Mouse (Mus musculus): ENCODE data around the gene Cox7a2l. TPM values are rescaled to one million over a fixed set of nuclear protein-coding genes. Genes with fewer than 3 reads are reported as not detected.

The Cox7a2l gene
- total RNA-seq, 2 experiments from 2014 or later: 129 to 148 TPM

GRCm38 (mm10) chr17:83527651-83528381 is 10.7 kb upstream of the Cox7a2l start:
- intact Hi-C loops (cut with DNase I; ENCODE audit: low total_unique reads): no loop called here
- no peak for DNase-seq

DNA sequence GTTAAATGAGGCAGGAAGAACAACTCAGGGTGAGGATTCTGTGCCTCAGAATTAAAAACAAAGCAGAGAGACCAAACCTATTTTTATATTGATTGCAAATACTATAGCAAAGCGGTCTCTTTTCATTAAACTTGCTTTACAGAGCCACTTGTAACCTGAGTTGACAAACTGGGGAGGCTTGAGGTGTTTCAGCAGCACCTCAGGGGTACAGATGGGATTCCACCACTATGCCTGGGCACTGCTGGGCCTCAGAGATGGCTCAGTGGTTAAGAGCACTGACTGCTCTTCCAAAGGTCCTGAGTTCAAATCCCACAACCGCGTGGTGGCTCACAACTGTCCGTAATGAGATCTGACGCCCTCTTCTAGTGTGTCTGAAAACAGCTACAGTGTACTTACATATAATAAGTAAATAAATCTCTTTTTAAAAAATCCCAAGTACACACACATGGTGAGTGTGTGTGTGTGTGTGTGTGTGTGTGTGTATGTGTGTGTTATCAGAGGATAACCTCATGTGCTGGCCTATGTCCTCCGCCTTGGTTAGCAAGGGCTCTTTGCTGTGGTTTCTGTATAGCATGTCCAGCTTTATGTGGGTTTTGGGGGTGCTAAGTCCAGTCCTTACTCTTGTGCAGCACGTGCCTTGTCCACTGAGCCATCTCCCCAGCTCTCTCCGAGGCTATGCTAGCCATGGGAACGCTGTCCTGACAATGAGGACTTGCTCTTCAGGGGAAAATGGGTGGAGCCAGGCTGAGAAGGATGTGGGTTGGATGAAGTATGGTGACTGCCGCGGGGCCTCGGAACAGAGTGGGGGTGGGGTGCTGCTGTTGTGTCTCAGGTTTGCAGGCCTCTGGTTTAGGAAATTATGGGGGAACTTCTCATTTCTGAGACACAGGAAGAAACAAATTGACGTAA is 9.7 kb upstream of the Cox7a2l start:
- intact Hi-C loops (cut with DNase I; ENCODE audit: low total_unique reads): no loop called here
- peak; percentile 30 for DNase-seq

GRCm38 (mm10) chr17:83526091-83526561 is 9.0 kb upstream of the Cox7a2l start:
- intact Hi-C loops (cut with DNase I; ENCODE audit: low total_unique reads): no loop called here
- DNase-seq: no peak

- DNase-seq: no peak
- intact Hi-C loops (cut with DNase I; ENCODE audit: low total_unique reads): no loop called here
Observed at GRCm38 (mm10) chr17:83525596-83525995, 8.5 kb upstream of the Cox7a2l start.

DNA sequence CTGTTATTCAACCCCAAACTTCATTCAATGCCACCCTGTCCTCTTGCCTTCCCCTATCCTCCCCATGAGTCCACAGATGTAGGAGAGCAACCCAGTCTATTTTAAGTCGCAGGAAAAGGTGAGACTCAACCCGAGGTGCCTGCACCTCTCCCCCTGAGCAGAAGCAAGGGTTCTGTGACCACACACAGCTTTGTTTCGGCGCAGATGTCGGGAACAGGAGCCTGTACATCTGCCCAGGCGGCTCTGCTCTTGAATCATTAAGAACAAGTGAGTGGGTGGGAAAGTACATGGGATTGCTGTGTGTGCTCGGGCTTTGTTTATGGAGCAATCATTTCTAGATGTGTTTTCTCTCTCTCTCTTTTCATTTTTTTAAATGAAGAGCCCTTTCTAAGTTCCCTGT is 7.6 kb upstream of the Cox7a2l start:
- intact Hi-C loops (cut with DNase I; ENCODE audit: low total_unique reads): no loop called here
- DNase-seq: no peak

DNA sequence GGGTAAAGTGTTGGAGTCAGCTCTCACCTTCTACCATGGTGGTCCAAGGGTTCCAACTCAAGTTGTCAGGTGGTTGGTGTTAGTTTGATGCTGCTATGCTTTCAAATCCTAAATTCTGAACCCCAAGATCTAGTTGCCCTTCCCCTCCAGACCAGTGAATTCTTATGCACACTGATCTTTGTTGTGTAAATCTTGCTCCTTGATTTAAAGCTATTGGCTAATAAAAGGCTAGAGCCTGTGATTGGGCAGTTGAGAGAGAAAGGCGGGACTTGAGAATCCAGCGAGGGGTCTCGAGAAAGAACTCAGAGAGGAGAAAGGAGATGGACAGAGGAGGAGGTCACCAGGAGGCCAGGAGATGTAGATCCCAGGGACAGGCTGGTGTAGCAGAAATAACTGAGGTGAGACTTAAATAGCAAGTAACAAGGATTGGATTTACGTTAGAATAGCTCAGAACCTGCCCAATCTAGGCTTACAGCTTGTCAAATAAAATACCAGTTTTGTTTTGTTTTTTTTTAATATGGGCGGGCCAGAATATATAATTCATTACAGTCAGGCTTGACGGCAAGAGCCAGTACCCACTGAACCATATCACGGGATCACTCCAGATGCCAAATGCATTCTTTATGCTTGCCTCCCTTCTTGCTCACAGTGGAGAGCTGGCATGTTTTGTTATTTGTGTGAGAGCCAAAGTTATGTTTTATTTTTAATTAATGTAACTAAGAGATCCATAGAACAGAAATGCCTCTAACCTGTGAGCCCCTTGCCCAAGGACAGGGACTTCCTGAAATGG is 5.7 kb upstream of the Cox7a2l start:
- intact Hi-C loops (cut with DNase I; ENCODE audit: low total_unique reads): no loop called here
- no peak for DNase-seq

DNA sequence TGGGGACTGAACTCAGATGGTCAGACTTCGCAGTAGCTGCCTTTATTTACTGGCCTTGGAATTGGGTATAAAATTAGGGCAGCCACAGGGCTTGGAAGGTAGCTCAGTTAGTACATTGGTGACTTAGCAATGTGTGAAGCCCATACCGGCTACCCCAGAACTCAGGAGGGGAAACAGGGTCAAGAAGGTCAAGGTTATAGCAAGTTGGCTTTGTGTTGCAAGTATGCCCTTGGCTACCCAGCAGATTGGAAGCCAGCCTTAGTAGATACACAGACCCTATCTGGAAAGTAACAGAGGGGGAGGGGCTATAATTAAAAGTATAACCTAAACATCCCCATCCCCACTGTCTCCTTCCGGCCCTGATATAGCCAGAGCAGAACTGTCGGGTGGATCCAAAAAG is 4.8 kb upstream of the Cox7a2l start:
- intact Hi-C loops (cut with DNase I; ENCODE audit: low total_unique reads): no loop called here
- no peak for DNase-seq

DNA sequence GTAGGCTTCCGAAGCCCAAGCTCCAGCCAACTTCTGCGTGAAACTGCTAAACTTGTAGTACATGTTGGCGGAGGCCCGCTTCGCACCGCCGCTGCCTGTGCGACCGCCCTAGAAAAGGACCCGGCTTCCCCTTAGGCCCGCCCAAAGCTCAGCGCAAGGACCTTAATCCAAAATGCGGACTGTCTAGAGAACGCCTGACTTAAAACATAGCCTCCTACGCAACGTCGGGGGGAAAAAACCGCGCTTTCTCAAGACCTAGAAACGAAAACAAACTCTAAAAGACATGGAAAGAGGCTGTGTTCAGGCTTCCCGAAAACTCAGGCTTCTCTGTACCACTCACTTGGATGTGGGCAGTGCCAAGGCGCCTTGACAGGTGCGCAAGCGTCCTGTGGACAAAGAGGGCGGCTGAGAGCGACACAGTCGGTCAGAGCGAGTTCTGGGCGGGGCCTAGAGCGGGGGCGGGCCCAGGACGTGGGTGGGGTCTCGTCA is 2.9 kb downstream of the Cox7a2l start:
- intact Hi-C loops (cut with DNase I; ENCODE audit: low total_unique reads): no loop called here
- peak; percentile 91 for DNase-seq

GRCm38 (mm10) chr17:83513655-83514212 is 3.4 kb downstream of the Cox7a2l start:
- intact Hi-C loops (cut with DNase I; ENCODE audit: low total_unique reads): no loop called here
- no peak for DNase-seq

DNA sequence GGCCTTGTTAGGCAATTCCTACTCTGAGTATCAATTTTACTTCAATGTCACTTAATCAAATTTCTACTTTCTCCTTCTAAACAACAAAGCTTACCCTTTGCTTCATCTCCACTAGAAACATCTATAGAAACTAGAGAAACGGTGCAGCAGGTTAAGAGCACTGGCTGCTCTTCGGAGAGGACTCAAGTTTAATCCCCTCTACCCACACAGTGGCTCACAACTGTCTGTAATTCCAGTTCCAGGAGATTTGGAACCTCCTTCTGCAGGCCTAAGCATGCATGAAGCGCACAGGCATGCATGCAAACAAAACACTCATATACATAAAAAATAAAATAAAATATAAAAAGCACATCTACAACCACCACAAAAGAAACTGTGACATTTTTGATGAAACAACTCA is 5.0 kb downstream of the Cox7a2l start:
- intact Hi-C loops (cut with DNase I; ENCODE audit: low total_unique reads): no loop called here
- no peak for DNase-seq

DNA sequence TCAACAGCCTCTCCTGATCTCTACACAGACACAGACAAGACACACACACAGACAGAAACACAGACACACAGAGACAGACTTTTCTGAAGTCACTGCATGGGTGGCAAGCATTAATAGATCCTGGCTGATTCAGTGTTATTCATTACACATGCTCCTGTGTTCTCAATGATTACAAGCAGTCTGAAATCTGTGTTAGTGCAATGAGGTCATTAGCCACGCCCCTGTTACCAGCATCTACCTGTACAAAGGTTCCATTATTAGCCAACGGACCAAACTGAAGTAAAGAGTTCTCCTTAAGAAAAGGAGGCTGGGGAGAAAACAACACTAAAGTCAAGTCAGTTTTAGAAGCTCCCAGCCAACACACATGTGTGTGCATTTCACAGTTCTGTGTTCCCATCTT is 13.4 kb downstream of the Cox7a2l start:
- DNase-seq: no peak
- intact Hi-C loops (cut with DNase I; ENCODE audit: low total_unique reads): no loop called here

- no peak for DNase-seq
- intact Hi-C loops (cut with DNase I; ENCODE audit: low total_unique reads): no loop called here
Observed at GRCm38 (mm10) chr17:83499692-83500091, 17.4 kb downstream of the Cox7a2l start.

GRCm38 (mm10) chr17:83498889-83499288 is 18.2 kb downstream of the Cox7a2l start:
- intact Hi-C loops (cut with DNase I; ENCODE audit: low total_unique reads): no loop called here
- DNase-seq: no peak

DNA sequence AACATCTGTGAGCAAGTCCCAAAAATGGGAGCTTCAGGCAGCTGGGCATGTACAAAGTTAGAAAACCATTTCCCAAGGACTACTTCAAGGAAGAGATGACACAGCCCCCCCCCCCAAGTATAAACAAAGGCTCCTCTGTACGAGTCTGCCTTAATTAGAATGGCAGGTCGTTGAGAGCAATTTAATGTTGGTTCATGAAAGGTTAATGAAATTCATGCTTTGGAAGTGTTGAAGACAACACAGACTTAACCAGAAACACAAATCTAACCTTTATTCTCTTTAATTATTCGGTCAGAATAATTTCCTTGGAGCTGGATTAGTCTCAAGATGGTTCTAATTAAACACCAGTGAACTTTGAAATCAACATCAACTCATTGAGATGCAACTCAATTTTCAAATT is 29.4 kb downstream of the Cox7a2l start:
- intact Hi-C loops (cut with DNase I; ENCODE audit: low total_unique reads): no loop called here
- no peak for DNase-seq

GRCm38 (mm10) chr17:83483784-83484183 is 33.3 kb downstream of the Cox7a2l start:
- intact Hi-C loops (cut with DNase I; ENCODE audit: low total_unique reads): no loop called here
- no peak for DNase-seq

DNA sequence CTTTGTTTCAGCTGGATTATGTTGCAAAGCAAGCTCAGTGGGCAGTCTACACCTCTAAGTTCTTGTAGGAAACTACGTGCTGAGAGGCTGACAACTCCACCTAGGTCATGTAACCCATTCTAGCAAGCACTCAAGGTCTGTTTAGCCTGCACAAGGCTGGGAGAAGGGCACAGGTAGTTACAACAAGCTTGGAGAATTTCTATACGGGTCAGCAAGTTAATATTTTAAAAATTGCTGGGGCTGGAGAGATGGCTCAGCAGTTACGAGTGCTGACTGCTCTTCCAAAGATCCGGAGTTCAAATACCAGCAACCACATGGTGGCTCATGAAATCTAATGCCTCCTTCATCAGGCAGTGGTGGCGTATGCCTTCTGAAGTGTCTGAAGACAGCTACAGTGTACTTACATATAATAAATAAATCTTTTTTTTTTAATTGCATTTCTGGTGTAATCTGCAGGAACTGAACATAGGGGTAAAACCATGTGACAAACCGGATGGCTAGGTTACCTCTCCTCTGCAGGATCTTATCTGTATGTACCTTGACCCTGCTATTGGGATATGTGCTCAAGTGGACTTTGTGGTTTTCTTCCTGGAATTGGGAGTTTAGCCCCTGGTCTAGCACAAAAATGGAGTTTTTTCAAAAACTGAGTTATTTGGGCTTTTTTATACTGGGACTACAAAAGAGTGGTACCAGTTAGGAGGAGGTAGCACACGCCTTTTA is 34.2 kb downstream of the Cox7a2l start:
- intact Hi-C loops (cut with DNase I; ENCODE audit: low total_unique reads): no loop called here
- DNase-seq: no peak

DNA sequence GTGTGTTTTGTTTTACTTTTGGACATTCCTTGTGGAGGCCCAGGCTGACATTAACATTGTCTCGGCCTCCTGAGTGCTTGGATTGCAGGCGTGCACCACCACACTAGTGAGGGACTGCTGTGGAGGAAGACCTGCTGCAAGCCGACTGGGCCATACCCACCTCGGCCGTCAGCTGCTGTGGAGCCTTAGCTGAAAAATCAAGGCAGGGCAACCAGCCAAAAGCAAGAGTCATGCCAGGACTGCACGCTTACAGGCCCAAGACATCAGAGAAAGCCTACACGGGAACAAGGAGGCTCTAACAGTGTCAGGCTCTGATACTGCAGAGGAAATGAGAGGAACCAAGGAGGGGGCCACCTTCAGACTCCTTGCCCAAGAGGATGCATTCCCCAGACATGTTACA is 35.6 kb downstream of the Cox7a2l start:
- DNase-seq: no peak

DNA sequence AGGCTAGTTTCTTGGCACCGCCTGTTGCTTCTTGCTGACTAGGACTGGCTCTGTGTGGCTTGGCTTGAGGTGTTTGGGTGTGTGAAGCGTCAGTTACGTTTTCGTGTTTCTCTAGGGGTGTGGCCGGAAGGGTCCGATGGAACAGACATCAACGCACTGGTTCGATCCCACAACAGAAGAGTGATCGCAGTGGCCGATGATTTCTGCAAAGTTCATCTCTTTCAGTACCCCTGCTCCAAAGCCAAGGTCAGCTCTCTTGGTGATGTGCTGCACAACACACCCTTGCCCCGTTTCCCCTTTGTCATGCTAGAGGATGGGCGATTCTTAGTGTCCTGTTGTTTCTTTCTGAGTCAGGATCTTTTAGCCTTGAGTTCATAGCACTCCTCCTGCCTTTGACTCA is 40.0 kb downstream of the Cox7a2l start:
- intact Hi-C loops (cut with DNase I; ENCODE audit: low total_unique reads): no loop called here
- no peak for DNase-seq

More for the DNA sequence above, 35.6 kb downstream of the Cox7a2l start:
- intact Hi-C loops (cut with DNase I; ENCODE audit: low total_unique reads): no loop called here

DNA sequence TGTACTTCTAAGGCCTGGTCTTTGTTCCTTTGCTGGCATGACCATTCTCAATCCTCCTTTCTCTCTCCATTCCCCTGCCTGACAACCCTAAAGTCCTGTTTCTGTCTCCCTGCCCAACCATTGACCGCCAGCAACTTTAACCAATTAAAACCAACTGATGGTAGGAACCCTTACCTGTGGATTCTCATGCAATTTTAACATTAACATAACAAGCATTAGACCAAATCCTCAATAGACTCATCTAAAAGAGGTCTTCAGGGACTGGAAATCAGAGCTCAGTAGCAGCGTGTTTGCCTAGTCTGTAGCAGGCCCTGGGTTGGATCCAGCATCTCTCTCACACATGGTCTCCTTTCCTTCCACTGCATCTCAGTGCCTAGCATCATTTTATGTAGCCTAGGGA is 47.5 kb downstream of the Cox7a2l start:
- intact Hi-C loops (cut with DNase I; ENCODE audit: low total_unique reads): no loop called here
- no peak for DNase-seq

Measured in gastrocnemius, postnatal 14 days (tissue).